Mouse (Mus musculus) E14TG2a.4 (cell line): ENCODE results near the gene Fez2.
A peak's percentile ranks its signal among the peaks of the same experiment; 100 is the strongest.

ENCODE experiments used
- H3K27me3 ChIP-seq: 2 replicates; pipeline ENCODE4 v1.6.1; 2014; ENCODE audit warnings: low read length, control low read depth; ENCODE audit not compliant: insufficient read depth
- H3K36me3 ChIP-seq: 2 replicates; pipeline ENCODE4 v1.6.1; 2014; ENCODE audit warnings: low read length, control low read depth; ENCODE audit not compliant: insufficient read depth
- H3K4me1 ChIP-seq: replicated peaks from 2 replicates; pipeline ENCODE4 v1.6.1; 2014; ENCODE audit warnings: low read depth, low read length, control low read depth
- H3K4me3 ChIP-seq: replicated peaks from 2 replicates; pipeline ENCODE4 v1.5.1; 2014; ENCODE audit warnings: mild to moderate bottlenecking, low read length
- H3K9me3 ChIP-seq: 2 replicates; pipeline ENCODE4 v1.6.1; 2014; ENCODE audit warnings: low read length, control low read depth
- CTCF ChIP-seq: conservative IDR thresholded peaks from 2 replicates; pipeline ENCODE4 v1.5.1; 2014; ENCODE audit warnings: low read length
- NANOG ChIP-seq: IDR thresholded peaks from 2 replicates; pipeline ENCODE4 v1.6.1; 2014; ENCODE audit warnings: borderline replicate concordance, low read length, mixed read lengths
- POU5F1 ChIP-seq: IDR thresholded peaks from 2 replicates; pipeline ENCODE4 v1.6.1; 2014; ENCODE audit warnings: low read length, borderline replicate concordance

The Fez2 gene

DNA sequence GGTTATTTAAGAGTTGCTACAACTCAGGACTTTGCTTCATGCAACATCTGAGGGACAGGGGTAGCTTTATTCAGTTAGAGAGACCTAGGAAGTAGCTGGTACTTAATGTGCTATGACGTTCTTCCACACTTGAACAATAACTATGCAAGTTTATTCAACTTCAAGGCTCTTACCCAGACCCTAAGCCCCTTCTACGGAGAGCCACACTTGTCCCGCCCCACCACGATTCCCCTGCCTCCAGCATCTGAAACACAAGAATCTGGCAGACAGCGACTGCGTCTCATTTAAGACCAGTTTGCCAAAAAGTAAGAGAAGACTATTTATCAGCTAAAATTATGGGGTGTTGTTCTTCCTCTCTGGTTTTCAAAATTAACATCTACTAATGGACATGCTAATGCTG, 33.9 kb upstream of the Fez2 start:
- H3K4me1 ChIP-seq: no peaks in the 10 kb centered on the region
- H3K9me3 ChIP-seq: no peaks in the 10 kb centered on the region
- H3K36me3 ChIP-seq: no peaks in the 10 kb centered on the region
- no peak overlapping the region for H3K4me3 ChIP-seq
- TF ChIP-seq POU5F1 (no peak), CTCF (no peak), NANOG (no peak)
- peaks cover 14% of the 10 kb centered on the region for H3K27me3 ChIP-seq

DNA sequence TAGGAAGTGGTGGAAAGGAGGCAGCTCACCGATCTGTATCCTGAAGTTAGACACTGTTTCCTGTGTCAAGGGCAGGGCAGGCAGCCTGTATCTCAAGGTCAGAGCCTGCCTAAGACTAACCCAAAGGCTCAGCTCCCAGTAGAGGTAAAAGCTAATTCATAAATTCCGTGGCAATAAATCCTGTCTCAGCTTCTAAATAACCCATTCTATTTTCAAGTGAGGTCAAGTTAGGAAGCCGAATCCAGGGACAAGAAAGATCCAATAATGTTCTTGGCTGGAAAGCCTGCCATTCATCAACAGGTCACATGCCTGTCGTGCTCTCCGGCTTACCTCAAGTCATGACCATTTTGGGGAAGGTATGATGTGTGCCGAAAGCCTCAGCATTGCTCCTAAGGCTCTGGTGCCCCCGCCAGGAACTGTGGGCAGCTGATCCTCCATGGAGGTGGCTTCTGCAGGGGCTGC, 33.4 kb upstream of the Fez2 start:
- H3K9me3 ChIP-seq: no peaks in the 10 kb centered on the region
- no peaks in the 10 kb centered on the region for H3K36me3 ChIP-seq
- no peak overlapping the region for H3K4me3 ChIP-seq
- TF ChIP-seq POU5F1: no peak
- no peak for TF ChIP-seq NANOG
- TF ChIP-seq CTCF: no peak
- H3K4me1 ChIP-seq: no peaks in the 10 kb centered on the region
- peaks cover 11% of the 10 kb centered on the region for H3K27me3 ChIP-seq

- Histone ChIP-seq H3K9me3 (no peaks in the 10 kb centered on the region), H3K4me3 (no peak overlapping the region), H3K27me3 (no peaks in the 10 kb centered on the region; the same call in 1 of the 2 replicates), H3K4me1 (no peaks in the 10 kb centered on the region), H3K36me3 (no peaks in the 10 kb centered on the region)
- TF ChIP-seq NANOG (no peak), POU5F1 (no peak), CTCF (no peak)
Observed at GRCm38 (mm10) chr17:78449635-78450197, 31.8 kb upstream of the Fez2 start.

DNA sequence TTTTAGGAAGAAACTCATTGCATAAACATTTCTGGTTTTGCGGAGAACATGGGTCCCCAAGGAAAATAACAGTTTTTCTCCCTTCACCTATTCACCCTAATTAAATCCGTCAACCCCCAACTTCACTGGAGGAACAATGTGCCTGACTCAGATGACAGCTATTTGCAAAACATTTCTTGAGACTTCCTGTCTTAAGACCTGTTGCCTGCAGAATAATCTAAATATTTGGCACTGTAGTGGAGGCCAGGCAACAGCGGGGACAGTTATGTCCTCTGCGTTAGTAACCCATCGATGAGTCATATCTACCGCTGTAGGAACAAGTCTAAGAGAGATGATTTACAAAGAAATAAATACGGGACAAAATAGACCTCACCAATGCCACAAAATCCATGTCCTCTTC, 26.9 kb upstream of the Fez2 start:
- Histone ChIP-seq H3K4me1 (no peaks in the 10 kb centered on the region), H3K9me3 (no peaks in the 10 kb centered on the region), H3K4me3 (no peak overlapping the region), H3K27me3 (no peaks in the 10 kb centered on the region; the same call in 1 of the 2 replicates), H3K36me3 (no peaks in the 10 kb centered on the region)
- no peak for TF ChIP-seq CTCF

- TF ChIP-seq CTCF (no peak), POU5F1 (no peak), NANOG (no peak)
- Histone ChIP-seq H3K27me3 (peaks cover 2% of the 10 kb centered on the region), H3K4me3 (no peak overlapping the region), H3K9me3 (peaks cover 3% of the 10 kb centered on the region; the same call in 1 of the 2 replicates), H3K4me1 (no peaks in the 10 kb centered on the region), H3K36me3 (no peaks in the 10 kb centered on the region)
Observed at GRCm38 (mm10) chr17:78440771-78441170, 22.8 kb upstream of the Fez2 start.

GRCm38 (mm10) chr17:78437161-78437560, 19.2 kb upstream of the Fez2 start:
- H3K36me3 ChIP-seq: no peaks in the 10 kb centered on the region
- peaks cover 3% of the 10 kb centered on the region; the same call in 1 of the 2 replicates for H3K9me3 ChIP-seq
- TF ChIP-seq POU5F1 (no peak), CTCF (no peak), NANOG (no peak)

DNA sequence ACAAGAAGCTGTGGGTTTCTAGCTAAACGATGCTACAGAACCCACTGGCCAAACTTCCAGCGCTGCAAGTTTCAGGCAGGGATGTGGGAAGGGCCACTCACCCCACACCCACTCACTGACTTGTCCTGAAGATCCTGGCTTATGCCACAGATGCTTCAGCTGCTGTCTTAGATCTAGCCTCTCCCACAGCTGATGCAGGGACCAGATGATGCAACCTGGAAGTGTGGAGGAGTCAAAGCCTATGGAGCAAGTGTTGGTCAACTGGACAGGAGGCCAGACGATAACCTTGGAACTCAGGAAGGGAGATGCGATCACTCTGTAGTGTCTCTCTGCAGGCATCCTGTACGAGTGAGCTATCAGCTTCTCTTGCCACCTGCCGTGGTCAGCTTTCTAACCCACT, 17.7 kb upstream of the Fez2 start:
- H3K4me3 ChIP-seq: no peak overlapping the region
- peaks cover 7% of the 10 kb centered on the region for H3K27me3 ChIP-seq
- H3K4me1 ChIP-seq: no peaks in the 10 kb centered on the region
- no peaks in the 10 kb centered on the region for H3K36me3 ChIP-seq
- peaks cover 3% of the 10 kb centered on the region; the same call in 1 of the 2 replicates for H3K9me3 ChIP-seq
- TF ChIP-seq NANOG (no peak), POU5F1 (no peak), CTCF (no peak)

More at GRCm38 (mm10) chr17:78437161-78437560, 19.2 kb upstream of the Fez2 start:
- Histone ChIP-seq H3K4me1 (no peaks in the 10 kb centered on the region), H3K27me3 (peaks cover 7% of the 10 kb centered on the region), H3K4me3 (no peak overlapping the region)

- no peaks in the 10 kb centered on the region for H3K4me1 ChIP-seq
- TF ChIP-seq CTCF: peak; percentile 76
- no peak for TF ChIP-seq NANOG
- H3K27me3 ChIP-seq: peaks cover 7% of the 10 kb centered on the region
Observed at GRCm38 (mm10) chr17:78434746-78435145, 16.8 kb upstream of the Fez2 start.

GRCm38 (mm10) chr17:78430374-78430773, 12.4 kb upstream of the Fez2 start:
- Histone ChIP-seq H3K27me3 (peaks cover 1% of the 10 kb centered on the region; the same call in 1 of the 2 replicates), H3K36me3 (no peaks in the 10 kb centered on the region), H3K4me1 (no peaks in the 10 kb centered on the region), H3K9me3 (peaks cover 7% of the 10 kb centered on the region; the same call in 1 of the 2 replicates), H3K4me3 (no peak overlapping the region)
- TF ChIP-seq NANOG: no peak
- peak; percentile 77 for TF ChIP-seq CTCF

More at GRCm38 (mm10) chr17:78434746-78435145, 16.8 kb upstream of the Fez2 start:
- H3K36me3 ChIP-seq: no peaks in the 10 kb centered on the region
- no peak overlapping the region for H3K4me3 ChIP-seq
- peaks cover 3% of the 10 kb centered on the region; the same call in 1 of the 2 replicates for H3K9me3 ChIP-seq
